Mouse (Mus musculus) heart, adult 2 months (tissue): Measurements from ENCODE around the gene Gm20708.

Experiments
- CTCF ChIP-seq: fragments of 200-600 bp; IDR thresholded peaks from 2 replicates; pipeline ENCODE4 v1.8.1; 2022; ENCODE audit warnings: antibody characterized with exemption, mild to moderate bottlenecking, moderate library complexity
- POLR2A ChIP-seq: fragments of 200-500 bp; IDR thresholded peaks from 2 replicates; pipeline ENCODE4 v1.6.1; 2011; ENCODE audit warnings: mild to moderate bottlenecking, low read depth, low read length, control low read depth; ENCODE audit not compliant: insufficient read depth

DNA sequence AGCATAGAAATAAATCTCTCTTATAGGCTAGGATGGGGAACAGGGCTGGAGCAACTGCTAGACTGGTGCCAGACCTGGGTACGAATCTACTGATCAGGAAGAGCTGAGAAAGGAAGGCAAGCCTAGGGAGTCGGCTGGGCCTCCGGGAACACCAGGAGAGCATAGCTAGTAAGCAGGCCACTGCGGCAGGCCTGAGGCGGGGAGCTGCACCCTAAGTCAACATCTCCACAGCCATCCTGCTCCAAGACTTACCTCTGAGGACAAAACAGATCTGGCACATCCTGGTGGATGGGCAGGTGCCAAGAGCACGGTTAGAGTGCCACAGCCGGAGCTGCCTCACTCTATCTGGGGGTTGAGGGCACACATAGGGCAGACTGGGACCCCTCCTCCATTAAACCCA is 10.7 kb downstream of the Gm20708 start:
- TF ChIP-seq CTCF (no peak), POLR2A (no peak)
